Mouse (Mus musculus): ENCODE data around the gene Creg1. TPM values are rescaled to one million over a fixed set of nuclear protein-coding genes. Genes with fewer than 3 reads are reported as not detected.
A peak's percentile ranks its signal among the peaks of the same experiment; 100 is the strongest.

The Creg1 gene
- polyA plus RNA-seq (2015; fragmentation: Nextera tagmentation; extraction: Ambion mirVana): 62.2 and 63.5 TPM in 2 replicates

- no peak within 1 kb of the TSS for H3K27ac ChIP-seq (ENCODE audit: low read length)
- 0 out of 2 replicates have a peak, but pooled peaks cover 3% of the 10 kb centered on the region for H3K27me3 ChIP-seq (ENCODE audit: insufficient read depth, low read length)
- under 1% methylated on average over 57 of the region's 57 CpGs for WGBS
Measured at GRCm38 (mm10) chr1:165763635-165764372, at the start of gene Creg1. TSS of gene Creg1 (plus strand) at chr1:165763746.

GRCm38 (mm10) chr1:165713798-165714197 lies 49.7 kb upstream of the Creg1 start:
- H3K36me3 ChIP-seq (ENCODE audit: insufficient read depth, low read length): no peaks in the 10 kb centered on the region
- H3K9ac ChIP-seq (replicated peaks; ENCODE audit: low read length): no peak overlapping the region
- no peaks in the 10 kb centered on the region for H3K9me3 ChIP-seq (ENCODE audit: low read length)
- H3K4me2 ChIP-seq (replicated peaks; ENCODE audit: low read depth, low read length): no peak overlapping the region
- H3K4me1 ChIP-seq (ENCODE audit: insufficient read depth, low read length): peaks cover 43% of the 10 kb centered on the region
- no peaks in the 10 kb centered on the region for H3K27me3 ChIP-seq (ENCODE audit: insufficient read depth, low read length)
- H3K4me3 ChIP-seq (ENCODE audit: low read length): no peak overlapping the region
- ATAC-seq (ENCODE audit: low FRiP score, low TSS enrichment): no peak
- no peak overlapping the region for H3K27ac ChIP-seq (ENCODE audit: low read length)
- WGBS: 79% methylated on average over 5 of the region's 5 CpGs

More at GRCm38 (mm10) chr1:165763635-165764372, at the start of gene Creg1:
- peak; percentile 97 for ATAC-seq (ENCODE audit: low FRiP score, low TSS enrichment)
- H3K36me3 ChIP-seq (ENCODE audit: insufficient read depth, low read length): no peaks in the 10 kb centered on the region
- no peaks in the 10 kb centered on the region for H3K9me3 ChIP-seq (ENCODE audit: low read length)
- H3K4me3 ChIP-seq (ENCODE audit: low read length): peak within 1 kb of the TSS; percentile 79
- peaks cover 14% of the 10 kb centered on the region for H3K4me1 ChIP-seq (ENCODE audit: insufficient read depth, low read length)
- H3K4me2 ChIP-seq (replicated peaks; ENCODE audit: low read depth, low read length): peak within 1 kb of the TSS; percentile 87
- H3K9ac ChIP-seq (replicated peaks; ENCODE audit: low read length): peak within 1 kb of the TSS; percentile 77

GRCm38 (mm10) chr1:165716426-165716825 lies 47.1 kb upstream of the Creg1 start:
- ATAC-seq (ENCODE audit: low FRiP score, low TSS enrichment): no peak
- Histone ChIP-seq H3K36me3 (ENCODE audit: insufficient read depth, low read length) (no peaks in the 10 kb centered on the region), H3K27ac (ENCODE audit: low read length) (0 out of 2 replicates have a peak overlapping the region, but pooled peaks have one; percentile 97), H3K4me1 (ENCODE audit: insufficient read depth, low read length) (peaks cover 32% of the 10 kb centered on the region), H3K4me3 (ENCODE audit: low read length) (no peak overlapping the region), H3K27me3 (ENCODE audit: insufficient read depth, low read length) (no peaks in the 10 kb centered on the region), H3K9me3 (ENCODE audit: low read length) (no peaks in the 10 kb centered on the region), H3K4me2 (replicated peaks; ENCODE audit: low read depth, low read length) (no peak overlapping the region), H3K9ac (replicated peaks; ENCODE audit: low read length) (no peak overlapping the region)
- 81% methylated on average over 4 of the region's 4 CpGs for WGBS

GRCm38 (mm10) chr1:165717711-165718542 lies 45.6 kb upstream of the Creg1 start:
- H3K9me3 ChIP-seq (ENCODE audit: low read length): no peaks in the 10 kb centered on the region
- no peak overlapping the region for H3K4me3 ChIP-seq (ENCODE audit: low read length)
- H3K36me3 ChIP-seq (ENCODE audit: insufficient read depth, low read length): no peaks in the 10 kb centered on the region
- H3K9ac ChIP-seq (replicated peaks; ENCODE audit: low read length): peak overlapping the region; percentile 42; the same call in 1 of the 2 replicates
- peak overlapping the region; percentile 11 for H3K4me2 ChIP-seq (replicated peaks; ENCODE audit: low read depth, low read length)
- peaks cover 32% of the 10 kb centered on the region for H3K4me1 ChIP-seq (ENCODE audit: insufficient read depth, low read length)
- 16% methylated on average over 11 of the region's 11 CpGs for WGBS
- peak overlapping the region; percentile 97 for H3K27ac ChIP-seq (ENCODE audit: low read length)
- peak; percentile 92 for ATAC-seq (ENCODE audit: low FRiP score, low TSS enrichment)
- H3K27me3 ChIP-seq (ENCODE audit: insufficient read depth, low read length): no peaks in the 10 kb centered on the region

GRCm38 (mm10) chr1:165718543-165719105 lies 44.9 kb upstream of the Creg1 start:
- H3K27ac ChIP-seq (ENCODE audit: low read length): peak overlapping the region; percentile 97
- H3K4me1 ChIP-seq (ENCODE audit: insufficient read depth, low read length): peaks cover 37% of the 10 kb centered on the region
- no peaks in the 10 kb centered on the region for H3K36me3 ChIP-seq (ENCODE audit: insufficient read depth, low read length)
- H3K4me2 ChIP-seq (replicated peaks; ENCODE audit: low read depth, low read length): peak overlapping the region; percentile 11
- H3K4me3 ChIP-seq (ENCODE audit: low read length): no peak overlapping the region
- H3K9ac ChIP-seq (replicated peaks; ENCODE audit: low read length): 0 out of 2 replicates have a peak overlapping the region, but pooled peaks have one; percentile 31
- no peak; the same call in 1 of the 2 replicates for ATAC-seq (ENCODE audit: low FRiP score, low TSS enrichment)
- H3K9me3 ChIP-seq (ENCODE audit: low read length): no peaks in the 10 kb centered on the region
- WGBS: 32% methylated on average over 15 of the region's 15 CpGs
- no peaks in the 10 kb centered on the region for H3K27me3 ChIP-seq (ENCODE audit: insufficient read depth, low read length)

GRCm38 (mm10) chr1:165722531-165723123 lies 40.9 kb upstream of the Creg1 start:
- no peaks in the 10 kb centered on the region for H3K36me3 ChIP-seq (ENCODE audit: insufficient read depth, low read length)
- no peak overlapping the region for H3K4me2 ChIP-seq (replicated peaks; ENCODE audit: low read depth, low read length)
- H3K4me1 ChIP-seq (ENCODE audit: insufficient read depth, low read length): peaks cover 51% of the 10 kb centered on the region
- H3K9me3 ChIP-seq (ENCODE audit: low read length): no peaks in the 10 kb centered on the region
- no peaks in the 10 kb centered on the region for H3K27me3 ChIP-seq (ENCODE audit: insufficient read depth, low read length)
- H3K27ac ChIP-seq (ENCODE audit: low read length): no peak overlapping the region
- H3K9ac ChIP-seq (replicated peaks; ENCODE audit: low read length): no peak overlapping the region
- no peak overlapping the region for H3K4me3 ChIP-seq (ENCODE audit: low read length)
- 91% methylated on average over 9 of the region's 9 CpGs for WGBS
- ATAC-seq (ENCODE audit: low FRiP score, low TSS enrichment): no peak

GRCm38 (mm10) chr1:165724219-165725033 lies 39.1 kb upstream of the Creg1 start:
- Histone ChIP-seq H3K9ac (replicated peaks; ENCODE audit: low read length) (peak overlapping the region; percentile 42), H3K4me3 (ENCODE audit: low read length) (no peak overlapping the region), H3K4me1 (ENCODE audit: insufficient read depth, low read length) (peaks cover 38% of the 10 kb centered on the region), H3K27me3 (ENCODE audit: insufficient read depth, low read length) (no peaks in the 10 kb centered on the region), H3K9me3 (ENCODE audit: low read length) (no peaks in the 10 kb centered on the region), H3K36me3 (ENCODE audit: insufficient read depth, low read length) (no peaks in the 10 kb centered on the region), H3K27ac (ENCODE audit: low read length) (peak overlapping the region; percentile 95), H3K4me2 (replicated peaks; ENCODE audit: low read depth, low read length) (peak overlapping the region; percentile 26)
- ATAC-seq (ENCODE audit: low FRiP score, low TSS enrichment): peak; percentile 90
- WGBS: 8% methylated on average over 11 of the region's 11 CpGs

GRCm38 (mm10) chr1:165725039-165725644 lies 38.4 kb upstream of the Creg1 start:
- H3K36me3 ChIP-seq (ENCODE audit: insufficient read depth, low read length): no peaks in the 10 kb centered on the region
- H3K9ac ChIP-seq (replicated peaks; ENCODE audit: low read length): peak overlapping the region; percentile 42
- no peaks in the 10 kb centered on the region for H3K9me3 ChIP-seq (ENCODE audit: low read length)
- peak; percentile 62 for ATAC-seq (ENCODE audit: low FRiP score, low TSS enrichment)
- H3K4me1 ChIP-seq (ENCODE audit: insufficient read depth, low read length): peaks cover 38% of the 10 kb centered on the region
- no peaks in the 10 kb centered on the region for H3K27me3 ChIP-seq (ENCODE audit: insufficient read depth, low read length)
- no peak overlapping the region for H3K4me3 ChIP-seq (ENCODE audit: low read length)
- H3K27ac ChIP-seq (ENCODE audit: low read length): peak overlapping the region; percentile 95
- H3K4me2 ChIP-seq (replicated peaks; ENCODE audit: low read depth, low read length): no peak overlapping the region; the same call in 1 of the 2 replicates
- WGBS: 29% methylated on average over 4 of the region's 4 CpGs

Data from kidney, embryonic 16.5 days (tissue).